8 mouse cellular contexts compared by ENCODE assay signal in the genomic region with DNA sequence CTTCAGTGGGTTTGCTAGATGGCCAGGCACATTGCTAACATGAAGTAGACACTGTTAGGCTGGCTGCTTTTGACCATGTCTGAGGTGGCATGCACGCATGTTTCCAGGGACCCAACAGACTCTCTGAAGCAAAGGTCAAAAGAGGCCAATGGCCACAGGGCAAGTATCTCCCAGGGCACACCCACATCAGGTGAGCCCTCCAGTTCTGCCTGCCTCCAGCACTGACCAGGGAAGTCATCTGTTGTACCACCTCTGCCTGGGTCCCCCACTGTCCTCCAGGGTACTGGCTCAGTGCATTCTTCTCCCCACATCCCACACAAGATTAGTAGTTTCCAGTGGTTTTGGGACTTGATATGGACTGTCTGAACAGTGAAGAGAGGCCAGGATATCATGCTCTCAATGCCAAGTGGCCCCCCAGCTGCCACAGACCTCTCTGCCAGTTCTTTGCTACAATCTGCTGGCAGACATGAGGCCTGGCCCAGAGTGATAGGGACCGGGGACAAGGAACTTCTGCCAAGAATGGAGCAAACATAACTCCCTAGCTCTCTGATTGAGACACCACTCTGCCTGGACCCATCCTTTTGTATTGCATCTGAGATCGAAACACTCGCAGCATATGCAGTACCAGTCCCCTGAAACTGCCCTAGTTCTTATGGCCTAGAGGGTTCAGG. TPM values are rescaled to one million over a fixed set of nuclear protein-coding genes. Genes with fewer than 3 reads are reported as not detected.
DNase-seq lines count a peak whose midpoint lies in the region; ATAC-seq and TF ChIP-seq lines count a peak whose summit lies in the region.

No protein-coding gene starts in this region.

- 35% methylated on average over 4 of the region's 4 CpGs for WGBS in cerebellum, adult 2 months
- 69% methylated on average over 4 of the region's 4 CpGs for whole genome bisulfite sequencing in heart, embryonic 11.5 days (ENCODE audit: insufficient replicate concordance)
- WGBS in limb, embryonic 15.5 days: 80% methylated on average over 4 of the region's 4 CpGs
- WGBS in neural tube, embryonic 12.5 days: 73% methylated on average over 4 of the region's 4 CpGs

- no peaks in the 10 kb centered on the region for H3K27me3 ChIP-seq in cerebellum, adult 2 months (ENCODE audit: control insufficient read depth, insufficient read depth, low read length)
- no peaks in the 10 kb centered on the region for H3K27me3 ChIP-seq in heart, embryonic 11.5 days (ENCODE audit: control insufficient read depth, insufficient read depth, low read length)
- no peaks in the 10 kb centered on the region for H3K27me3 ChIP-seq in limb, embryonic 15.5 days
- no peaks in the 10 kb centered on the region for H3K27me3 ChIP-seq in neural tube, embryonic 12.5 days (replicated peaks)

- peaks cover 7% of the 10 kb centered on the region for H3K4me1 ChIP-seq in cerebellum, adult 2 months (ENCODE audit: control insufficient read depth, insufficient read depth, low read length)
- H3K4me1 ChIP-seq in heart, embryonic 11.5 days (ENCODE audit: control insufficient read depth, insufficient read depth, low read length): peaks cover 21% of the 10 kb centered on the region
- H3K4me1 ChIP-seq in limb, embryonic 15.5 days: peaks cover 36% of the 10 kb centered on the region
- H3K4me1 ChIP-seq in neural tube, embryonic 12.5 days: peaks cover 5% of the 10 kb centered on the region

- peak overlapping the region; percentile 95 for H3K27ac ChIP-seq in cerebellum, adult 2 months (ENCODE audit: insufficient read depth, low read length)
- peak overlapping the region; percentile 86; the same call in 1 of the 2 replicates for H3K27ac ChIP-seq in heart, embryonic 11.5 days (ENCODE audit: low read depth, low read length)
- H3K27ac ChIP-seq in limb, embryonic 15.5 days: peak overlapping the region; percentile 94
- peak overlapping the region; percentile 83; the same call in 1 of the 2 replicates for H3K27ac ChIP-seq in neural tube, embryonic 12.5 days

- no peak overlapping the region for H3K4me3 ChIP-seq in cerebellum, adult 2 months (replicated peaks; ENCODE audit: insufficient read depth, low read depth, low read length)
- 0 out of 2 replicates have a peak overlapping the region, but pooled peaks have one; percentile 70 for H3K4me3 ChIP-seq in heart, embryonic 11.5 days (ENCODE audit: low read depth, low read length)
- peak overlapping the region; percentile 59 for H3K4me3 ChIP-seq in limb, embryonic 15.5 days
- peak overlapping the region; percentile 62 for H3K4me3 ChIP-seq in neural tube, embryonic 12.5 days

- peak overlapping the region; percentile 49 for H3K9ac ChIP-seq in heart, embryonic 11.5 days (ENCODE audit: low read depth, low read length)
- peak overlapping the region; percentile 54; the same call in 1 of the 2 replicates for H3K9ac ChIP-seq in limb, embryonic 15.5 days
- peak overlapping the region; percentile 68; the same call in 1 of the 2 replicates for H3K9ac ChIP-seq in neural tube, embryonic 12.5 days

- no peak for ATAC-seq in heart, embryonic 11.5 days (replicated peaks; ENCODE audit: insufficient number of reproducible peaks, low FRiP score, low TSS enrichment)
- no peak for ATAC-seq in limb, embryonic 15.5 days (ENCODE audit: insufficient number of reproducible peaks, low FRiP score, low TSS enrichment, low read depth)
- ATAC-seq in neural tube, embryonic 12.5 days (ENCODE audit: low FRiP score, low read depth): no peak; the same call in 1 of the 2 replicates

- no peak for TF ChIP-seq POLR2A in cerebellum, adult 2 months (IDR thresholded peaks at IDR 0.05; ENCODE audit: borderline replicate concordance, insufficient read depth, low read length)

- H3K4me2 ChIP-seq in heart, embryonic 11.5 days: peak overlapping the region; percentile 73
- H3K4me2 ChIP-seq in limb, embryonic 15.5 days: peak overlapping the region; percentile 61; the same call in 1 of the 2 replicates
- H3K4me2 ChIP-seq in neural tube, embryonic 12.5 days (replicated peaks): peak overlapping the region; percentile 61

- peaks cover 6% of the 10 kb centered on the region; the same call in 1 of the 2 replicates for H3K36me3 ChIP-seq in heart, embryonic 11.5 days (ENCODE audit: control insufficient read depth, insufficient read depth, low read length)
- peaks cover 17% of the 10 kb centered on the region for H3K36me3 ChIP-seq in limb, embryonic 15.5 days
- H3K36me3 ChIP-seq in neural tube, embryonic 12.5 days: peaks cover 13% of the 10 kb centered on the region; the same call in 1 of the 2 replicates

- H3K9me3 ChIP-seq in heart, embryonic 11.5 days (replicated peaks; ENCODE audit: control insufficient read depth, low read length): no peaks in the 10 kb centered on the region
- no peaks in the 10 kb centered on the region for H3K9me3 ChIP-seq in limb, embryonic 15.5 days
- no peaks in the 10 kb centered on the region for H3K9me3 ChIP-seq in neural tube, embryonic 12.5 days

- peak; percentile 7 for DNase-seq in embryo, embryonic 9.5 days (ENCODE audit: extremely low spot score)
- DNase-seq in embryo, embryonic 10 days (ENCODE audit: low spot score): no peak
- DNase-seq in cerebellum, adult 2 months: no peak
- DNase-seq in right cerebral cortex, postnatal 10 days (ENCODE audit: low spot score in 2 of 2): no peak
- DNase-seq in adrenal gland, adult 8-10 months: no peak

- TF ChIP-seq CTCF in cerebellum, adult 2 months (IDR thresholded peaks at IDR 0.05; ENCODE audit: borderline replicate concordance, insufficient read depth, low read depth, low read length): no peak

RNA-seq across cellular contexts. Expression of gene Ap5s1, which starts 2.4 kb away (rescaled TPM):
- 43.7 and 44.7 TPM in 2 replicates for polyA plus RNA-seq in cerebellum, adult 2 months (2012; rRNA removed)
- polyA plus RNA-seq in heart, embryonic 11.5 days (2014; fragmentation: Nextera tagmentation; extraction: Ambion mirVana): 30.3 and 31.2 TPM in 2 replicates
- 26.7 and 27.8 TPM in 2 replicates for polyA plus RNA-seq in limb, embryonic 15.5 days (2015; fragmentation: Nextera tagmentation; extraction: Ambion mirVana)
- 30.7 and 36.3 TPM in 2 replicates for polyA plus RNA-seq in neural tube, embryonic 12.5 days (2016; fragmentation: Nextera tagmentation; extraction: Ambion mirVana)
- total RNA-seq in adrenal gland, adult 8-10 months (2022): 10 to 100 TPM; 24.4 to 29.0 (median 26.6) TPM

RNA-seq across cellular contexts. Expression of gene Spef1, which starts 22.2 kb away (rescaled TPM):
- polyA plus RNA-seq in cerebellum, adult 2 months (2012; rRNA removed): 9.9 and 10.2 TPM in 2 replicates
- 1.2 and 1.7 TPM in 2 replicates for polyA plus RNA-seq in heart, embryonic 11.5 days (2014; fragmentation: Nextera tagmentation; extraction: Ambion mirVana)
- polyA plus RNA-seq in limb, embryonic 15.5 days (2015; fragmentation: Nextera tagmentation; extraction: Ambion mirVana): 5.3 and 6.1 TPM in 2 replicates
- polyA plus RNA-seq in neural tube, embryonic 12.5 days (2016; fragmentation: Nextera tagmentation; extraction: Ambion mirVana): 9.0 and 9.3 TPM in 2 replicates
- total RNA-seq in adrenal gland, adult 8-10 months (2022): 1 to 10 TPM; 4.0 to 6.4 (median 5.1) TPM

RNA-seq across cellular contexts. Expression of gene Cdc25b, which starts 22.5 kb away (rescaled TPM):
- polyA plus RNA-seq in cerebellum, adult 2 months (2012; rRNA removed): 25.7 and 26.4 TPM in 2 replicates
- polyA plus RNA-seq in heart, embryonic 11.5 days (2014; fragmentation: Nextera tagmentation; extraction: Ambion mirVana): 41.1 and 41.8 TPM in 2 replicates
- polyA plus RNA-seq in limb, embryonic 15.5 days (2015; fragmentation: Nextera tagmentation; extraction: Ambion mirVana): 51.2 and 51.3 TPM in 2 replicates
- 97.0 and 99.5 TPM in 2 replicates for polyA plus RNA-seq in neural tube, embryonic 12.5 days (2016; fragmentation: Nextera tagmentation; extraction: Ambion mirVana)
- 1 to 10 TPM; 4.5 to 9.4 (median 6.3) TPM for total RNA-seq in adrenal gland, adult 8-10 months (2022)

RNA-seq across cellular contexts. Expression of gene Mavs, which starts 24.6 kb away (rescaled TPM):
- 11.6 and 12.6 TPM in 2 replicates for polyA plus RNA-seq in cerebellum, adult 2 months (2012; rRNA removed)
- 15.2 and 18.5 TPM in 2 replicates for polyA plus RNA-seq in heart, embryonic 11.5 days (2014; fragmentation: Nextera tagmentation; extraction: Ambion mirVana)
- 19.2 and 22.5 TPM in 2 replicates for polyA plus RNA-seq in limb, embryonic 15.5 days (2015; fragmentation: Nextera tagmentation; extraction: Ambion mirVana)
- 9.5 and 10.3 TPM in 2 replicates for polyA plus RNA-seq in neural tube, embryonic 12.5 days (2016; fragmentation: Nextera tagmentation; extraction: Ambion mirVana)
- 10 to 100 TPM; 45.2 to 50.0 (median 46.1) TPM for total RNA-seq in adrenal gland, adult 8-10 months (2022)

RNA-seq across cellular contexts. Expression of gene Cenpb, which starts 29.4 kb away (rescaled TPM):
- polyA plus RNA-seq in cerebellum, adult 2 months (2012; rRNA removed): 66.2 and 72.5 TPM in 2 replicates
- 4.1 and 4.6 TPM in 2 replicates for polyA plus RNA-seq in heart, embryonic 11.5 days (2014; fragmentation: Nextera tagmentation; extraction: Ambion mirVana)
- 9.6 and 12.0 TPM in 2 replicates for polyA plus RNA-seq in limb, embryonic 15.5 days (2015; fragmentation: Nextera tagmentation; extraction: Ambion mirVana)
- 19.3 and 21.1 TPM in 2 replicates for polyA plus RNA-seq in neural tube, embryonic 12.5 days (2016; fragmentation: Nextera tagmentation; extraction: Ambion mirVana)
- 10 to 100 TPM; 63.5 to 76.9 (median 73.5) TPM for total RNA-seq in adrenal gland, adult 8-10 months (2022)
